Mouse (Mus musculus) lung, postnatal 0 days (tissue): ENCODE measurements around the gene Olfr1253. TPM values are rescaled to one million over a fixed set of nuclear protein-coding genes. Genes with fewer than 3 reads are reported as not detected.

Source experiments
- ATAC-seq: fragments of 200-750 bp; cut with Nextera tagmentation; 2 replicates; pipeline ENCODE4 v1.8.0; 2017; ENCODE audit warnings: moderate library complexity
- DNase-seq: peaks from one replicate; pipeline ENCODE4 v3.0.0-alpha.2; 2016; ENCODE audit warnings: low spot score
- H3K27ac ChIP-seq: fragments of 300-500 bp; sonication (generic); 2 replicates; pipeline ENCODE4 v1.5.1; 2014; ENCODE audit warnings: antibody characterized with exemption, mild to moderate bottlenecking, low read length, mixed read lengths
- H3K27me3 ChIP-seq: fragments of 300-500 bp; sonication (generic); replicated peaks from 2 replicates; pipeline ENCODE4 v1.6.1; 2014; ENCODE audit warnings: low read length, mixed read lengths; ENCODE audit not compliant: insufficient read depth
- H3K36me3 ChIP-seq: fragments of 300-500 bp; sonication (generic); 2 replicates; pipeline ENCODE4 v1.6.1; 2014; ENCODE audit warnings: low read length, mixed read lengths; ENCODE audit not compliant: insufficient read depth
- H3K4me1 ChIP-seq: fragments of 300-500 bp; sonication (generic); 2 replicates; pipeline ENCODE4 v1.6.1; 2014; ENCODE audit warnings: antibody characterized with exemption, low read depth, low read length, mixed read lengths; ENCODE audit not compliant: insufficient read depth
- H3K4me2 ChIP-seq: fragments of 300-500 bp; sonication (generic); replicated peaks from 2 replicates; pipeline ENCODE4 v1.6.1; 2014; ENCODE audit warnings: low read depth, mild to moderate bottlenecking, low read length, moderate library complexity, mixed read lengths
- H3K4me3 ChIP-seq: fragments of 300-500 bp; sonication (generic); 2 replicates; pipeline ENCODE4 v1.5.1; 2014; ENCODE audit warnings: low read depth, low read length
- H3K9ac ChIP-seq: fragments of 300-500 bp; sonication (generic); replicated peaks from 2 replicates; pipeline ENCODE4 v1.6.1; 2014; ENCODE audit warnings: low read depth, mild to moderate bottlenecking
- H3K9me3 ChIP-seq: fragments of 300-500 bp; sonication (generic); 2 replicates; pipeline ENCODE4 v1.6.1; 2016; ENCODE audit warnings: low read length, mixed read lengths
- CTCF ChIP-seq: IDR thresholded peaks from 2 replicates; pipeline ENCODE4 v1.5.1; 2016; ENCODE audit warnings: antibody characterized with exemption, mild to moderate bottlenecking
- EP300 ChIP-seq: IDR thresholded peaks from 2 replicates; pipeline ENCODE4 v1.6.1; 2016; ENCODE audit warnings: antibody characterized with exemption, mild to moderate bottlenecking, control low read depth
- WGBS: fragments of 180-500 bp; shearing (Covaris S2); extraction: QIAGEN DNeasy Blood & Tissue Kit; methylation state at CpG from one replicate; pipeline ENCODE4 v1.1.7; 2014; 5-methylcytosine and 5-hydroxymethylcytosine counted together
- polyA plus RNA-seq: library from polyadenylated mRNA; unstranded; fragments of >200 nt; fragmentation: Nextera tagmentation; extraction: Ambion mirVana; gene quantifications from 2 replicates; pipeline ENCODE4 v1.2.1, GENCODE M21; 2015

Olfr1253 gene
- polyA plus RNA-seq: not detected in 2 replicates

DNA sequence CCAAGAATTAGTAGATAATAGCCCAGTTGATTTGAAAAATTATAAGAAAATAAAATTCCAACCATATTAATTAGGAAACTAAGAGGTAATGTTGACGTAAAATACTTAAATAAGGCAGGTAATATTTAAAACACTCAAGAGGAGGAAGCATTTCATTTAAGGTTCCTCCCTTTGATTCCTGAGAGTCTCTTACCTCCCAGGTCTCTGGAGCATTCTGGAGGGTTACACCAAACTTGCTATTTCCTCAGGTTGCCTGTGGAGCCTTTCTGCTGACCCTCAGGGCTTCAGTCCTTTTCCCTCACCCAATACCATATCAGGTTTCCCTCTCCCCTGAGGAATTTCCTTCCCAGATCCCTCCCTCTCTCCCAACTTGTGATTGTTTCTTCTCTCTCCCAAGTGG, at the start of gene Olfr1253:
Olfr1253 (minus strand) TSS at position 101 of the 400 bp plus-strand sequence.
- H3K36me3 ChIP-seq: no peaks in the 10 kb centered on the region
- no peak within 1 kb of the TSS for H3K4me3 ChIP-seq
- no peak within 1 kb of the TSS for H3K27ac ChIP-seq
- DNase-seq (no peak), ATAC-seq (no peak)
- 83% methylated on average over 1 of the region's 1 CpGs for WGBS
- H3K4me2 ChIP-seq: no peak within 1 kb of the TSS
- no peak within 1 kb of the TSS for H3K9ac ChIP-seq
- H3K9me3 ChIP-seq: no peaks in the 10 kb centered on the region
- H3K4me1 ChIP-seq: no peaks in the 10 kb centered on the region
- no peaks in the 10 kb centered on the region for H3K27me3 ChIP-seq
- no peak for TF ChIP-seq EP300
- no peak for TF ChIP-seq CTCF

DNA sequence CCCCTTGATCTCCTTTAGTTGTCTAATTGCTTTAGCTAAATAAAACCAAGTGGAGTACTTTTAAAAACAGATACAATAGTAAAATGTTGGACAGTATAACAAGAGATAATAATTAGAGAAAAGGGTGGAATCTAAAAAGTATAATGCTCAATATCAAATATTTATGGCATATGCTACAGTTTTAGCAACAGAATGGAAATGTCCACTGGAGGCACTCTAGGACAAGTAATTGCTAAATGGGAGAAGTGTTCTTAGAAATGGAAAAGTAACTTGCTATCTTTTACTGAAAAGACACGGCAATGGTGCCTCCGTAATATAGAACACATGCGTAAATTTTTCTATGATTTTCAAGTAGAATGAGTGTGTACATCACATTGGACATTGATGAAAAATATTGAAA, 42.7 kb upstream of the Olfr1253 start:
- TF ChIP-seq CTCF (no peak), EP300 (no peak)
- H3K4me3 ChIP-seq: no peak overlapping the region
- H3K4me2 ChIP-seq: no peak overlapping the region
- no peak overlapping the region for H3K9ac ChIP-seq
- no peaks in the 10 kb centered on the region for H3K36me3 ChIP-seq
- H3K27me3 ChIP-seq: no peaks in the 10 kb centered on the region
- ATAC-seq: no peak
- H3K4me1 ChIP-seq: no peaks in the 10 kb centered on the region
- no peak overlapping the region for H3K27ac ChIP-seq
- no peaks in the 10 kb centered on the region for H3K9me3 ChIP-seq
- no peak for DNase-seq
- 90% methylated on average over 3 of the region's 3 CpGs for WGBS

DNA sequence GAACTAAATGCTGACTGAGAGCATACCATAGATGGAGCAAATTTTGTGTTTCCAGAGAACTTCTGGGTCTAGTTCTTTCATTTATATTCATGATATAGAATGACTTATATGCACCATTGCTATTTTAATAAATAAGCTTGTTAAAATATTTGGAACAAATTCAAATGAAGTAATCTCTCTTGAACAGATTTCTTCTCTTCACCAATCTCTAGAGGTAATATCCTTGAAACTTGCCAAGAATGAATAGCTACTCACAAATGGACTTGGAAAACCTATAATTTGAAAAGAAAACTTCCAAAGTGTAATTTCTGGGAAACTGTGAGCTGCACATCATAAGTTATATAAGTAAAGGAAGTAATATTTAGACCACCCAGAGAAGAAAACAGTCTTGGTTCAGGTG, 36.6 kb upstream of the Olfr1253 start, which contains the start of gene Olfr1254:
Olfr1254 (minus strand) TSS at position 101 of the 400 bp plus-strand sequence.
- Histone ChIP-seq H3K27me3 (no peaks in the 10 kb centered on the region), H3K27ac (no peak within 1 kb of the TSS), H3K9me3 (no peaks in the 10 kb centered on the region), H3K4me1 (no peaks in the 10 kb centered on the region), H3K9ac (no peak within 1 kb of the TSS), H3K36me3 (no peaks in the 10 kb centered on the region), H3K4me3 (no peak within 1 kb of the TSS), H3K4me2 (no peak within 1 kb of the TSS)
- DNase-seq: no peak
- ATAC-seq: no peak
- TF ChIP-seq CTCF (no peak), EP300 (no peak)

DNA sequence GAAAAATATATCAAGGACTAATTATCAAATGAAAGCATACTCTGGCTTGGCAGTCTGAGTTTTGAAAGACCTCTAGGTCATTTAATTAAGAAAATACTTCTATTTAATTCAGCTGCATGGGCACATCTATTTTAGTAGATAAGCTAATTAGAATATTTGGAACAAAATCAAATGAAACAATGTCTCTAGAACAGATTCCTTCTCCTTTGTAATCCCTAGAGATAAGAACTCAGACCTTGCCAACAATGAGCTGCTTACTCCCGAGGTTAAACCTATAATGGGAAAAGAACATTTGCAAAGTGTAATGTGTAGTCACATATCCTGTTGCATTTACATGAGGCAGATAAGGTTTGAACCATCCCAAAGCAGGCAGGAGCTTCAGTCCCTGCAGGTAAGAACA, 32.0 kb downstream of the Olfr1253 start, which contains the start of gene Olfr1252:
Olfr1252 (minus strand) TSS at position 101 of the 400 bp plus-strand sequence.
- H3K4me1 ChIP-seq: no peaks in the 10 kb centered on the region
- no peaks in the 10 kb centered on the region for H3K9me3 ChIP-seq
- H3K4me2 ChIP-seq: no peak within 1 kb of the TSS
- 20% methylated on average over 1 of the region's 1 CpGs for WGBS
- no peak within 1 kb of the TSS for H3K4me3 ChIP-seq
- H3K9ac ChIP-seq: no peak within 1 kb of the TSS
- no peak for ATAC-seq
- H3K27me3 ChIP-seq: no peaks in the 10 kb centered on the region
- DNase-seq: no peak
- H3K27ac ChIP-seq: no peak within 1 kb of the TSS
- no peaks in the 10 kb centered on the region for H3K36me3 ChIP-seq
- TF ChIP-seq CTCF (no peak), EP300 (no peak)

Other genes starting within 250 kb of the Olfr1253 start
- not detected in 2 replicates for gene Olfr1243, start 225.6 kb downstream of the Olfr1253 start, polyA plus RNA-seq
- gene Olfr1245, start 178.6 kb downstream of the Olfr1253 start, polyA plus RNA-seq: not detected in 2 replicates
- gene Olfr1246, start 163.9 kb downstream of the Olfr1253 start, polyA plus RNA-seq: not detected in 2 replicates
- not detected in 2 replicates for gene Olfr1247, start 143.0 kb downstream of the Olfr1253 start, polyA plus RNA-seq
- not detected in 2 replicates for gene Olfr1248, start 138.8 kb downstream of the Olfr1253 start, polyA plus RNA-seq
- gene Olfr1249, start 122.1 kb downstream of the Olfr1253 start, polyA plus RNA-seq: not detected in 2 replicates
- gene Olfr1250, start 95.6 kb downstream of the Olfr1253 start, polyA plus RNA-seq: not detected in 2 replicates
- not detected in 2 replicates for gene Olfr1251, start 85.2 kb downstream of the Olfr1253 start, polyA plus RNA-seq
- not detected in 2 replicates for gene Olfr1252, start 32.1 kb downstream of the Olfr1253 start, polyA plus RNA-seq
- not detected in 2 replicates for gene Olfr1254, start 36.5 kb upstream of the Olfr1253 start, polyA plus RNA-seq
- gene Olfr1255, start 55.0 kb upstream of the Olfr1253 start, polyA plus RNA-seq: not detected in 2 replicates
- not detected in 2 replicates for gene Olfr1256, start 84.5 kb upstream of the Olfr1253 start, polyA plus RNA-seq
- gene Olfr48, start 91.1 kb upstream of the Olfr1253 start, polyA plus RNA-seq: not detected in 2 replicates
- gene Olfr1257, start 121.3 kb upstream of the Olfr1253 start, polyA plus RNA-seq: not detected in 2 replicates
- not detected in 2 replicates for gene Olfr1258, start 170.2 kb upstream of the Olfr1253 start, polyA plus RNA-seq
- gene Olfr1259, start 191.6 kb upstream of the Olfr1253 start, polyA plus RNA-seq: not detected in 2 replicates
- not detected in 2 replicates for gene Olfr1260, start 217.2 kb upstream of the Olfr1253 start, polyA plus RNA-seq
- gene Olfr1261, start 234.1 kb upstream of the Olfr1253 start, polyA plus RNA-seq: not detected in 2 replicates
- gene Olfr1262, start 243.1 kb upstream of the Olfr1253 start, polyA plus RNA-seq: not detected in 2 replicates